ENCODE assay signal across 8 mouse cellular contexts in genomic region chr2:33217425-33217794, GRCm38 (mm10). TPM values are rescaled to one million over a fixed set of nuclear protein-coding genes. Genes with fewer than 3 reads are reported as not detected.
DNase-seq lines count a peak whose midpoint lies in the region; ATAC-seq and TF ChIP-seq lines count a peak whose summit lies in the region.

No protein-coding gene starts in this region.

- no peak for TF ChIP-seq CTCF in kidney, adult 2 months (conservative IDR thresholded peaks at IDR 0.05; ENCODE audit: insufficient read depth, insufficient read length, low read depth, low read length)

- peak overlapping the region; percentile 51; the same call in 1 of the 2 replicates for H3K27ac ChIP-seq in kidney, adult 2 months (ENCODE audit: insufficient read depth, low read depth, low read length)
- no peak overlapping the region for H3K27ac ChIP-seq in embryonic facial prominence, embryonic 12.5 days
- no peak overlapping the region for H3K27ac ChIP-seq in neural tube, embryonic 15.5 days (replicated peaks)

- H3K4me2 ChIP-seq in embryonic facial prominence, embryonic 12.5 days (replicated peaks) = peak overlapping the region; percentile 91
- H3K4me2 ChIP-seq in neural tube, embryonic 15.5 days = peak overlapping the region; percentile 56

- no peak for TF ChIP-seq POLR2A in kidney, adult 2 months (IDR thresholded peaks at IDR 0.05; ENCODE audit: low read depth, low read length)

- no peak for ATAC-seq in embryonic facial prominence, embryonic 12.5 days (ENCODE audit: insufficient number of reproducible peaks, insufficient read depth, low FRiP score, low TSS enrichment)
- no peak for ATAC-seq in neural tube, embryonic 15.5 days (ENCODE audit: low FRiP score)
- no peak for ATAC-seq in megakaryocyte, adult 5-6 weeks (ENCODE audit: poor library complexity, severe bottlenecking)

- H3K4me1 ChIP-seq in kidney, adult 2 months (ENCODE audit: control insufficient read depth, insufficient read depth, low read length) = peaks cover 24% of the 10 kb centered on the region
- peaks cover 47% of the 10 kb centered on the region for H3K4me1 ChIP-seq in embryonic facial prominence, embryonic 12.5 days
- H3K4me1 ChIP-seq in neural tube, embryonic 15.5 days = peaks cover 46% of the 10 kb centered on the region

- H3K4me3 ChIP-seq in kidney, adult 2 months (ENCODE audit: insufficient read depth, low read depth, low read length) = peak overlapping the region; percentile 57
- H3K4me3 ChIP-seq in embryonic facial prominence, embryonic 12.5 days = peak overlapping the region; percentile 67
- H3K4me3 ChIP-seq in neural tube, embryonic 15.5 days (replicated peaks) = no peak overlapping the region

- peak overlapping the region; percentile 80 for H3K9ac ChIP-seq in embryonic facial prominence, embryonic 12.5 days
- H3K9ac ChIP-seq in neural tube, embryonic 15.5 days (replicated peaks) = peak overlapping the region; percentile 29; the same call in 1 of the 2 replicates

- H3K27me3 ChIP-seq in kidney, adult 2 months (replicated peaks; ENCODE audit: control insufficient read depth, insufficient read depth, low read length) = no peaks in the 10 kb centered on the region
- no peaks in the 10 kb centered on the region for H3K27me3 ChIP-seq in embryonic facial prominence, embryonic 12.5 days
- H3K27me3 ChIP-seq in neural tube, embryonic 15.5 days (replicated peaks) = no peaks in the 10 kb centered on the region

- no peaks in the 10 kb centered on the region for H3K9me3 ChIP-seq in embryonic facial prominence, embryonic 12.5 days
- H3K9me3 ChIP-seq in neural tube, embryonic 15.5 days (replicated peaks) = no peaks in the 10 kb centered on the region

- no peak for DNase-seq in kidney, adult 2 months
- DNase-seq in kidney, postnatal 10 days = no peak
- DNase-seq in induced T-regulatory cell, adult 2 months (ENCODE audit: low read depth) = peak; percentile 22
- no peak for DNase-seq in layer of hippocampus, adult 18-20 months (ENCODE audit: low spot score in 2 of 2)
- DNase-seq in cerebellum, adult 8-10 months = no peak

- H3K36me3 ChIP-seq in kidney, adult 2 months (ENCODE audit: control insufficient read depth, insufficient read depth, low read length) = no peaks in the 10 kb centered on the region
- H3K36me3 ChIP-seq in embryonic facial prominence, embryonic 12.5 days = peaks cover 3% of the 10 kb centered on the region; the same call in 1 of the 2 replicates
- H3K36me3 ChIP-seq in neural tube, embryonic 15.5 days = no peaks in the 10 kb centered on the region

- WGBS in kidney, adult 2 months = 52% methylated on average over 3 of the region's 3 CpGs
- WGBS in embryonic facial prominence, embryonic 12.5 days = 45% methylated on average over 3 of the region's 3 CpGs
- 54% methylated on average over 3 of the region's 3 CpGs for WGBS in neural tube, embryonic 15.5 days

RNA-seq across cellular contexts. Expression of gene Angptl2, which starts 1.5 kb away (rescaled TPM):
- polyA plus RNA-seq in kidney, adult 2 months (2012; rRNA removed) = 90.1 and 93.0 TPM in 2 replicates
- polyA plus RNA-seq in embryonic facial prominence, embryonic 12.5 days (2016; fragmentation: Nextera tagmentation; extraction: Ambion mirVana) = 42.6 and 43.9 TPM in 2 replicates
- polyA plus RNA-seq in neural tube, embryonic 15.5 days (2015; fragmentation: Nextera tagmentation; extraction: Ambion mirVana) = 12.0 and 18.0 TPM in 2 replicates
- 1 to 10 TPM in 1 of 2 experiments, under 1 TPM in 1; 0.94 to 1.5 TPM for total RNA-seq in layer of hippocampus, adult 18-20 months (2021)
- 4.2 and 5.0 TPM in 2 replicates for total RNA-seq in megakaryocyte, adult 5-6 weeks (2015)
- total RNA-seq in megakaryocyte, adult 5-6 weeks (2017) = 9.8 and 11.4 TPM in 2 replicates
